Mouse (Mus musculus) hindbrain, postnatal 0 days (tissue): Measurements from ENCODE around the gene Naa15. TPM values are rescaled to one million over a fixed set of nuclear protein-coding genes. Genes with fewer than 3 reads are reported as not detected.
A peak's percentile ranks its signal among the peaks of the same experiment; 100 is the strongest.

ENCODE experiments used
- ATAC-seq: fragments of 200-750 bp; cut with Nextera tagmentation; 2 replicates; pipeline ENCODE4 v1.8.0; 2017; ENCODE audit warnings: mild to moderate bottlenecking, moderate TSS enrichment, moderate library complexity
- DNase-seq: peaks from one replicate; pipeline ENCODE4 v3.0.0-alpha.2; 2015; ENCODE audit warnings: low spot score
- H3K27ac ChIP-seq: fragments of 300-500 bp; sonication (generic); 2 replicates; pipeline ENCODE4 v1.5.1; 2014; ENCODE audit warnings: mild to moderate bottlenecking
- H3K27me3 ChIP-seq: fragments of 300-500 bp; sonication (generic); 2 replicates; pipeline ENCODE4 v1.6.1; 2014; ENCODE audit warnings: low read length, mixed read lengths; ENCODE audit not compliant: insufficient read depth
- H3K36me3 ChIP-seq: fragments of 300-500 bp; sonication (generic); 2 replicates; pipeline ENCODE4 v1.6.1; 2014; ENCODE audit warnings: low read length, mixed read lengths; ENCODE audit not compliant: insufficient read depth
- H3K4me1 ChIP-seq: fragments of 300-500 bp; sonication (generic); 2 replicates; pipeline ENCODE4 v1.6.1; 2014; ENCODE audit warnings: antibody characterized with exemption, low read length, mixed read lengths; ENCODE audit not compliant: insufficient read depth
- H3K4me2 ChIP-seq: fragments of 300-500 bp; sonication (generic); 2 replicates; pipeline ENCODE4 v1.6.1; 2014; ENCODE audit warnings: low read depth, mild to moderate bottlenecking, low read length, moderate library complexity, mixed read lengths
- H3K4me3 ChIP-seq: fragments of 300-500 bp; sonication (generic); 2 replicates; pipeline ENCODE4 v1.5.1; 2014; ENCODE audit warnings: low read length
- H3K9ac ChIP-seq: fragments of 300-500 bp; sonication (generic); replicated peaks from 2 replicates; pipeline ENCODE4 v1.6.1; 2014; ENCODE audit warnings: mild to moderate bottlenecking, low read length, moderate library complexity, mixed read lengths
- H3K9me3 ChIP-seq: fragments of 300-500 bp; sonication (generic); 2 replicates; pipeline ENCODE4 v1.6.1; 2016; ENCODE audit warnings: low read length, mixed read lengths
- CTCF ChIP-seq: IDR thresholded peaks from 2 replicates; pipeline ENCODE4 v1.5.1; 2016; ENCODE audit warnings: antibody characterized with exemption, control low read depth, low read depth
- WGBS: fragments of 180-500 bp; shearing (Covaris S2); extraction: QIAGEN DNeasy Blood & Tissue Kit; methylation state at CpG from one replicate; pipeline ENCODE4 v1.1.7; 2014; 5-methylcytosine and 5-hydroxymethylcytosine counted together
- polyA plus RNA-seq: library from polyadenylated mRNA; unstranded; fragments of >200 nt; fragmentation: Nextera tagmentation; extraction: Ambion mirVana; gene quantifications from 2 replicates; pipeline ENCODE4 v1.2.1, GENCODE M21; 2015
- total RNA-seq: library from RNA; depleted of rRNA; stranded (reverse); fragments of >200 nt; gene quantifications from 2 replicates; pipeline ENCODE4 v1.2.3, GENCODE M21; 2014

Naa15 gene
- total and polyA plus RNA-seq, 2 experiments from 2014 or later = 20.4 to 35.0 TPM

DNA sequence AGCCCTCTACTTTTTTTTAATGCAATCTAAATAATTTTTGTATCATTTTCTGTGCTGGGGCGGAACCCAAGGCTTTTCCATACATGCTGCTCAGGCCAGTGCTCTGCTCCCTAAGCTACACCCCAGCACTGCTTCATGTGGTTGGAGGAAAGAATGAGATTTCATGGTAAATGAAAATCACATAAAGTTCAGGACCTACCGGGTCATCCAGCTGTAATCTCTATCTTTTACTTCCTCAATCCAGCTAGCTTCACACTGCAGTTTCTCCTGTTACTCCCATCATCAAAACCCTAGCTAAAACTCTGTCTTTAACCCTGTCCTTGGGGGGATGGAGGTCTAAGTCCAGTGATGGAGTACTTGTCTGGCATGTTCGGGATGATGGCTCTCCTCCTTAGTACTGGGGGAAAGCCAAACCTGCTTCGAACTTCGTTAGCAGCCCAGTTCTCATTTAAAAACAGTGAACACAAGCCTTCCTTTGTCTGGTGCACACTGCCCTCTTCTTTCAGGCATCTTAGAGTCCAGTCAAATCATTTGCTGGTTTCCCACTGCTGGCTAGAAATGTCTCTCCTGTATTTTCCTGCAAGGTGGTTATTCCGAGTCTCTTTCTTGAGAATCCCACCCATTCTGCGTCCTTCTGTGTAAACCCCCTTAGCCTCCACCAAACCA is 75.3 kb downstream of the Naa15 start:
- Histone ChIP-seq H3K27ac (peak overlapping the region; percentile 56), H3K36me3 (peaks cover 10% of the 10 kb centered on the region; the same call in 1 of the 2 replicates), H3K4me2 (no peak overlapping the region), H3K4me1 (peaks cover 7% of the 10 kb centered on the region), H3K9me3 (no peaks in the 10 kb centered on the region), H3K27me3 (no peaks in the 10 kb centered on the region), H3K9ac (no peak overlapping the region), H3K4me3 (no peak overlapping the region)
- 76% methylated on average over 7 of the region's 7 CpGs for WGBS
- no peak for TF ChIP-seq CTCF
- ATAC-seq (peak; percentile 55; the same call in 1 of the 2 replicates), DNase-seq (peak; percentile 49)

DNA sequence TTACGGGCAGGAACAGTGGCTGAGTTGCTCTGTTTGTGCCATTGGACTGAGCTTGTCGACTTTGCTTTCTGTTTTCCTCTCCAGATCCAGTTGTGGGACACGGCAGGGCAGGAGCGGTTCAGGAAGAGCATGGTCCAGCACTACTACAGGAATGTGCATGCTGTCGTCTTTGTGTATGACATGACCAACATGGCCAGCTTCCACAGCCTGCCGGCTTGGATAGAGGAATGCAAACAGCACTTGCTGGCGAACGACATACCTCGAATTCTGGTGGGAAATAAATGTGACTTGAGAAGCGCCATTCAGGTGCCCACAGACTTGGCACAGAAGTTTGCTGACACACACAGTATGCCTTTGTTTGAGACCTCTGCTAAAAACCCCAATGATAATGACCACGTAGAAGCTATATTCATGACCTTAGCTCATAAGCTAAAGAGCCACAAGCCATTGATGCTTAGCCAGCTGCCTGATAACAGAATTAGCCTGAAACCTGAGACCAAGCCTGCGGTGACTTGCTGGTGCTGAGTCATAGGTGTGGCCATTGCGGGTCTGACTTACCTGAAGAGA is 78.4 kb downstream of the Naa15 start:
- no peak overlapping the region for H3K4me2 ChIP-seq
- H3K9ac ChIP-seq = no peak overlapping the region
- H3K4me3 ChIP-seq = no peak overlapping the region
- H3K27ac ChIP-seq = no peak overlapping the region
- H3K4me1 ChIP-seq = no peaks in the 10 kb centered on the region
- no peak for TF ChIP-seq CTCF
- H3K9me3 ChIP-seq = no peaks in the 10 kb centered on the region
- H3K36me3 ChIP-seq = peaks cover 10% of the 10 kb centered on the region; the same call in 1 of the 2 replicates
- ATAC-seq (no peak), DNase-seq (no peak)
- 87% methylated on average over 13 of the region's 13 CpGs for WGBS
- H3K27me3 ChIP-seq = no peaks in the 10 kb centered on the region

DNA sequence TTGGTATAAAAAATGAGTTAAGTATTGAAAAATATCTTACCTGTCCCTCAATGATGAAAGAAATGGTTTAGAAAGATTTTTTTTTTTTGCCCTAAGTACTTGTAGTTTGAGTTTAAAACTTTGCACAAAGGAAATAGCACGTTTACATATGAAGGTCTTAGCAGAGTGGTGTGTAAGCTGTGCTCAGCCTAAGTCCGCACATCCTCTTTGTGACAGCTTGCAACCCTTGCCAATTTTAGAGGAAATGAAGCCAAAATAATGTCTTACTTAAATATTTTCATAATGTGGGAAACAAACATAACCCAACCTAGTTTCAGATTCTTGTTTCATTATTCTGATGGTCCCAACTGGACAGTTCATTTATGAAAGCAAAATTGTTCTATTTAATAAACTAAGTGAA is 79.5 kb downstream of the Naa15 start:
- no peak for TF ChIP-seq CTCF
- ATAC-seq (no peak), DNase-seq (no peak)
- no peak overlapping the region for H3K9ac ChIP-seq
- no peak overlapping the region for H3K4me2 ChIP-seq
- H3K36me3 ChIP-seq = peaks cover 10% of the 10 kb centered on the region; the same call in 1 of the 2 replicates
- H3K4me3 ChIP-seq = no peak overlapping the region
- no peaks in the 10 kb centered on the region for H3K9me3 ChIP-seq
- no peak overlapping the region for H3K27ac ChIP-seq
- no peaks in the 10 kb centered on the region for H3K27me3 ChIP-seq
- no peaks in the 10 kb centered on the region for H3K4me1 ChIP-seq
- 67% methylated on average over 2 of the region's 2 CpGs for whole genome bisulfite sequencing

DNA sequence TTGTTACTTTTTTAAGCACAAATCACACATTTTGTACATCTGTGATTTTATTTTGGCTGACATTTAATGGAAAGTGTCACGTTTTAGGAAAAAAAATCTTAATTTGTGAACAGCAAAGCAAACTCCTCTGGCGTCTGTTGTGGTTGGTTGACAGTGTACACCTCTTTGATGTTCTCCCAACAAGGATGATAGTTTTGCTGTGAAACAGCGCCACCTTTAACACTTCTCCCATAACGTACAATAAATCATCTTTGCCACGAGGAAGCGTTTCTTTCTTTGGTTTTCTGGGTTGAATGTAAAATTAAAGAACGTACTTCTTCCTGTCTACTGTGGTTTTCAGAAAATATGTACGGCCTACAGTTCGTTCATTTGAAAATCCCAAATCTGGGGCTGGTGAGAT is 80.7 kb downstream of the Naa15 start:
- ATAC-seq = no peak
- no peaks in the 10 kb centered on the region for H3K4me1 ChIP-seq
- H3K4me2 ChIP-seq = no peak overlapping the region
- no peaks in the 10 kb centered on the region for H3K27me3 ChIP-seq
- no peaks in the 10 kb centered on the region for H3K9me3 ChIP-seq
- peaks cover 10% of the 10 kb centered on the region; the same call in 1 of the 2 replicates for H3K36me3 ChIP-seq
- 96% methylated on average over 9 of the region's 9 CpGs for WGBS
- H3K27ac ChIP-seq = no peak overlapping the region
- no peak overlapping the region for H3K4me3 ChIP-seq
- DNase-seq = no peak
- no peak for TF ChIP-seq CTCF
- H3K9ac ChIP-seq = no peak overlapping the region

DNA sequence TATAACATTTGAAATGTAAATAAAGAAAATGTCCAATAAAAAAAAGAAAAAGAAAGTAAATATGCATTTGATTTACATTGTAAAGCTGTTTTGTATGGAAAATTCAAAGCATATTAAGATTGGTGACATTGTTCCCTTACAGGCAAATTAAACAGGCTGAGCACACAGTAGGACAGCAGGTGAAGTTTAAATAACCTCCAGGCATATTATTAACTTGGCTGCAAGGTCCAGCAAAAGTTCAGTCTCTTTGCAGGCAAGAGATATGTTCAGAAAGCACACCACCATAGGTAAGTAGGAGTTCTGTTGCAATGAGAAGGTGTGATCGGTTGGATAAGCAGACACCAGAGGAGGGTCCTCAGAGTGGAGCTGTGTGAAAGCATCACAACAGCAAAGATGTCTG is 83.0 kb downstream of the Naa15 start:
- DNase-seq = no peak
- H3K4me1 ChIP-seq = no peaks in the 10 kb centered on the region
- H3K27me3 ChIP-seq = no peaks in the 10 kb centered on the region
- ATAC-seq = no peak
- H3K4me2 ChIP-seq = no peak overlapping the region
- no peak overlapping the region for H3K9ac ChIP-seq
- H3K9me3 ChIP-seq = no peaks in the 10 kb centered on the region
- no peak overlapping the region for H3K27ac ChIP-seq
- no peak for TF ChIP-seq CTCF
- peaks cover 10% of the 10 kb centered on the region; the same call in 1 of the 2 replicates for H3K36me3 ChIP-seq
- H3K4me3 ChIP-seq = no peak overlapping the region
- 91% methylated on average over 1 of the region's 1 CpGs for WGBS

DNA sequence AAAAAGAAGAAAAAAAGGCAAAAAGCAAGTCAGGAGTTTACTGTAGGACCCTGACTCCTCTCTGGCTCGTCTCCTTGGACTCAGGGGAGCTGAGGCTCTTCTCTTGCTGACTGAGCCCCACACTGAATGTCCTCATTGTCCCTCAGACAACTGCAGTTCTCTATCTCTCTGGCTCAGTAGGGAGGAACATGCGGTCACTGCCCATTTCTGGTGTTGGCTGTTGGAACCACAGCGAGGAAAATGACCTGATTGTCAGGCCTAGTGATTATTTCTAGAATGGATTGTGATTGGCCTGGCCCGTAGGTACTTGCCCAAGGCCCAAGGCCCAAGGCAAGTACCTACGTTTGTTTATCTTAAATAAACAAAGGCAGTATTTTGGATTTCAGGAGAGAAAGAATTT is 83.7 kb downstream of the Naa15 start:
- DNase-seq (no peak), ATAC-seq (no peak)
- no peaks in the 10 kb centered on the region for H3K4me1 ChIP-seq
- TF ChIP-seq CTCF = no peak
- no peak overlapping the region for H3K9ac ChIP-seq
- no peaks in the 10 kb centered on the region for H3K9me3 ChIP-seq
- H3K27me3 ChIP-seq = no peaks in the 10 kb centered on the region
- H3K4me2 ChIP-seq = no peak overlapping the region
- 82% methylated on average over 5 of the region's 5 CpGs for WGBS
- H3K4me3 ChIP-seq = no peak overlapping the region
- H3K27ac ChIP-seq = no peak overlapping the region
- peaks cover 5% of the 10 kb centered on the region; the same call in 1 of the 2 replicates for H3K36me3 ChIP-seq

DNA sequence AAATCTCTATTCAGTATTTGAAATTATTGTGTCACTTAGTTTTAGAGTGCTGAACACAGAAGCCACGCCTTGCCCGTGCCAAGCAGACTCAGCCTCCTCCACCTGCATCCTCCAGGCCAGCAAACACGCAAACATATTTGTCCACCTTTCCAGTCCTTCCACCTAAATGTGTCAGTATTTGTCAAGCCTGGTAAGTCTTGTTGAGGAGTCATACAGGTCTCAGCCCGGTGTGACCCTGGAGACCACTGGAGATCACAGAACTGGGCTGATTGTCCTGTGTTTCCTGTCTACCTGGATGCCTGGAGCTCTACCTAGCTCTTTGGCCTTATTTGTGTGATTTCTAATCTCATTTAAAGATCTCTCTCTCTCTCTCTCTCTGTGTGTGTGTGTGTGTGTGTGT is 84.9 kb downstream of the Naa15 start:
- DNase-seq (no peak), ATAC-seq (no peak)
- Histone ChIP-seq H3K27ac (no peak overlapping the region), H3K27me3 (no peaks in the 10 kb centered on the region), H3K4me1 (no peaks in the 10 kb centered on the region), H3K9me3 (no peaks in the 10 kb centered on the region), H3K4me2 (no peak overlapping the region), H3K36me3 (no peaks in the 10 kb centered on the region), H3K9ac (no peak overlapping the region), H3K4me3 (no peak overlapping the region)
- 97% methylated on average over 4 of the region's 4 CpGs for WGBS
- TF ChIP-seq CTCF = no peak
